Mouse (Mus musculus): ENCODE measurements around the gene Map3k7cl. TPM values are rescaled to one million over a fixed set of nuclear protein-coding genes. Genes with fewer than 3 reads are reported as not detected.

Map3k7cl gene
- polyA plus RNA-seq, 1 experiment from 2014 or later, result not detected

GRCm38 (mm10) chr16:87594145-87594544 is 41.0 kb downstream of the Map3k7cl start:
- no peaks in the 10 kb centered on the region; the same call in 1 of the 2 replicates for H3K9me3 ChIP-seq
- 85% methylated on average over 10 of the region's 10 CpGs for WGBS
- no peak for ATAC-seq
- H3K36me3 ChIP-seq, result no peaks in the 10 kb centered on the region
- H3K4me1 ChIP-seq (replicated peaks), result peaks cover 10% of the 10 kb centered on the region
- no peak overlapping the region for H3K27ac ChIP-seq
- H3K9ac ChIP-seq (replicated peaks), result no peak overlapping the region
- no peaks in the 10 kb centered on the region for H3K27me3 ChIP-seq
- H3K4me2 ChIP-seq (replicated peaks), result no peak overlapping the region
- H3K4me3 ChIP-seq (replicated peaks), result no peak overlapping the region

GRCm38 (mm10) chr16:87595149-87595548 is 42.0 kb downstream of the Map3k7cl start:
- H3K9me3 ChIP-seq, result no peaks in the 10 kb centered on the region; the same call in 1 of the 2 replicates
- H3K4me3 ChIP-seq (replicated peaks), result no peak overlapping the region
- no peak for ATAC-seq
- H3K27me3 ChIP-seq, result no peaks in the 10 kb centered on the region
- no peak overlapping the region for H3K9ac ChIP-seq (replicated peaks)
- 82% methylated on average over 9 of the region's 12 CpGs for WGBS
- no peak overlapping the region for H3K4me2 ChIP-seq (replicated peaks)
- no peak overlapping the region for H3K27ac ChIP-seq
- peaks cover 10% of the 10 kb centered on the region for H3K4me1 ChIP-seq (replicated peaks)
- no peaks in the 10 kb centered on the region for H3K36me3 ChIP-seq

GRCm38 (mm10) chr16:87602717-87603526 is 49.8 kb downstream of the Map3k7cl start:
- Histone ChIP-seq H3K4me2 (replicated peaks) (no peak overlapping the region), H3K27me3 (no peaks in the 10 kb centered on the region), H3K4me3 (replicated peaks) (no peak overlapping the region), H3K9ac (replicated peaks) (no peak overlapping the region), H3K27ac (no peak overlapping the region), H3K9me3 (no peaks in the 10 kb centered on the region), H3K36me3 (no peaks in the 10 kb centered on the region), H3K4me1 (replicated peaks) (peaks cover under 1% of the 10 kb centered on the region)
- no peak for ATAC-seq
- WGBS, result 81% methylated on average over 17 of the region's 17 CpGs

GRCm38 (mm10) chr16:87604002-87604401 is 50.9 kb downstream of the Map3k7cl start:
- 87% methylated on average over 9 of the region's 9 CpGs for WGBS
- Histone ChIP-seq H3K4me2 (replicated peaks) (no peak overlapping the region), H3K4me1 (replicated peaks) (no peaks in the 10 kb centered on the region), H3K27me3 (no peaks in the 10 kb centered on the region), H3K9ac (replicated peaks) (no peak overlapping the region), H3K9me3 (no peaks in the 10 kb centered on the region), H3K36me3 (no peaks in the 10 kb centered on the region), H3K4me3 (replicated peaks) (no peak overlapping the region), H3K27ac (no peak overlapping the region)
- ATAC-seq, result no peak

- Histone ChIP-seq H3K9ac (replicated peaks) (no peak overlapping the region), H3K27ac (no peak overlapping the region), H3K9me3 (no peaks in the 10 kb centered on the region), H3K4me1 (replicated peaks) (no peaks in the 10 kb centered on the region), H3K27me3 (no peaks in the 10 kb centered on the region), H3K4me3 (replicated peaks) (no peak overlapping the region), H3K4me2 (replicated peaks) (no peak overlapping the region), H3K36me3 (no peaks in the 10 kb centered on the region)
- 92% methylated on average over 2 of the region's 2 CpGs for WGBS
- ATAC-seq, result no peak
Observed at GRCm38 (mm10) chr16:87604883-87605282, 51.8 kb downstream of the Map3k7cl start.

GRCm38 (mm10) chr16:87607383-87607782 is 54.3 kb downstream of the Map3k7cl start:
- ATAC-seq, result no peak
- H3K36me3 ChIP-seq, result no peaks in the 10 kb centered on the region
- H3K4me1 ChIP-seq (replicated peaks), result no peaks in the 10 kb centered on the region
- H3K9ac ChIP-seq (replicated peaks), result no peak overlapping the region
- 91% methylated on average over 1 of the region's 1 CpGs for WGBS
- H3K27me3 ChIP-seq, result no peaks in the 10 kb centered on the region
- H3K4me3 ChIP-seq (replicated peaks), result no peak overlapping the region
- no peak overlapping the region for H3K4me2 ChIP-seq (replicated peaks)
- no peaks in the 10 kb centered on the region for H3K9me3 ChIP-seq
- no peak overlapping the region for H3K27ac ChIP-seq

GRCm38 (mm10) chr16:87607959-87608358 is 54.8 kb downstream of the Map3k7cl start:
- no peaks in the 10 kb centered on the region for H3K27me3 ChIP-seq
- no peaks in the 10 kb centered on the region for H3K4me1 ChIP-seq (replicated peaks)
- ATAC-seq, result no peak
- WGBS, result 87% methylated on average over 6 of the region's 6 CpGs
- H3K4me3 ChIP-seq (replicated peaks), result no peak overlapping the region
- no peaks in the 10 kb centered on the region for H3K9me3 ChIP-seq
- H3K9ac ChIP-seq (replicated peaks), result no peak overlapping the region
- H3K36me3 ChIP-seq, result no peaks in the 10 kb centered on the region
- H3K27ac ChIP-seq, result no peak overlapping the region
- no peak overlapping the region for H3K4me2 ChIP-seq (replicated peaks)

- H3K36me3 ChIP-seq, result no peaks in the 10 kb centered on the region
- no peak overlapping the region for H3K4me2 ChIP-seq (replicated peaks)
- H3K4me1 ChIP-seq (replicated peaks), result no peaks in the 10 kb centered on the region
- H3K4me3 ChIP-seq (replicated peaks), result no peak overlapping the region
- 89% methylated on average over 5 of the region's 5 CpGs for WGBS
- H3K27me3 ChIP-seq, result no peaks in the 10 kb centered on the region
- H3K27ac ChIP-seq, result no peak overlapping the region
- H3K9me3 ChIP-seq, result no peaks in the 10 kb centered on the region
- ATAC-seq, result no peak
- H3K9ac ChIP-seq (replicated peaks), result no peak overlapping the region
Observed at GRCm38 (mm10) chr16:87610142-87610541, 57.0 kb downstream of the Map3k7cl start.

GRCm38 (mm10) chr16:87610556-87611295 is 57.6 kb downstream of the Map3k7cl start:
- ATAC-seq, result no peak
- no peaks in the 10 kb centered on the region for H3K36me3 ChIP-seq
- 91% methylated on average over 21 of the region's 21 CpGs for WGBS

GRCm38 (mm10) chr16:87611420-87611819 is 58.3 kb downstream of the Map3k7cl start:
- H3K4me1 ChIP-seq (replicated peaks), result no peaks in the 10 kb centered on the region
- H3K27ac ChIP-seq, result no peak overlapping the region
- H3K9ac ChIP-seq (replicated peaks), result no peak overlapping the region
- no peak overlapping the region for H3K4me2 ChIP-seq (replicated peaks)
- H3K27me3 ChIP-seq, result no peaks in the 10 kb centered on the region
- no peak overlapping the region for H3K4me3 ChIP-seq (replicated peaks)
- H3K9me3 ChIP-seq, result no peaks in the 10 kb centered on the region
- ATAC-seq, result no peak
- no peaks in the 10 kb centered on the region for H3K36me3 ChIP-seq
- 91% methylated on average over 14 of the region's 14 CpGs for WGBS

More at GRCm38 (mm10) chr16:87610556-87611295, 57.6 kb downstream of the Map3k7cl start:
- Histone ChIP-seq H3K4me3 (replicated peaks) (no peak overlapping the region), H3K4me1 (replicated peaks) (no peaks in the 10 kb centered on the region), H3K4me2 (replicated peaks) (no peak overlapping the region), H3K9ac (replicated peaks) (no peak overlapping the region), H3K27me3 (no peaks in the 10 kb centered on the region), H3K9me3 (no peaks in the 10 kb centered on the region), H3K27ac (no peak overlapping the region)

GRCm38 (mm10) chr16:87612218-87612838 is 59.2 kb downstream of the Map3k7cl start:
- H3K27me3 ChIP-seq, result no peaks in the 10 kb centered on the region
- no peak for ATAC-seq
- H3K27ac ChIP-seq, result no peak overlapping the region
- no peak overlapping the region for H3K4me2 ChIP-seq (replicated peaks)
- H3K9ac ChIP-seq (replicated peaks), result no peak overlapping the region
- H3K9me3 ChIP-seq, result no peaks in the 10 kb centered on the region
- H3K4me3 ChIP-seq (replicated peaks), result no peak overlapping the region
- 88% methylated on average over 15 of the region's 15 CpGs for WGBS
- no peaks in the 10 kb centered on the region for H3K4me1 ChIP-seq (replicated peaks)
- no peaks in the 10 kb centered on the region for H3K36me3 ChIP-seq

- Histone ChIP-seq H3K4me2 (replicated peaks) (no peak overlapping the region), H3K4me3 (replicated peaks) (no peak overlapping the region), H3K9ac (replicated peaks) (no peak overlapping the region), H3K9me3 (peaks cover 4% of the 10 kb centered on the region; the same call in 1 of the 2 replicates), H3K27me3 (no peaks in the 10 kb centered on the region), H3K27ac (no peak overlapping the region), H3K36me3 (no peaks in the 10 kb centered on the region), H3K4me1 (replicated peaks) (no peaks in the 10 kb centered on the region)
- 88% methylated on average over 6 of the region's 6 CpGs for whole genome bisulfite sequencing
- no peak for ATAC-seq
Observed at GRCm38 (mm10) chr16:87617377-87617776, 64.2 kb downstream of the Map3k7cl start.

Measured in midbrain, embryonic 13.5 days (tissue).